ENCODE assay signal across 9 mouse cellular contexts in the genomic region with DNA sequence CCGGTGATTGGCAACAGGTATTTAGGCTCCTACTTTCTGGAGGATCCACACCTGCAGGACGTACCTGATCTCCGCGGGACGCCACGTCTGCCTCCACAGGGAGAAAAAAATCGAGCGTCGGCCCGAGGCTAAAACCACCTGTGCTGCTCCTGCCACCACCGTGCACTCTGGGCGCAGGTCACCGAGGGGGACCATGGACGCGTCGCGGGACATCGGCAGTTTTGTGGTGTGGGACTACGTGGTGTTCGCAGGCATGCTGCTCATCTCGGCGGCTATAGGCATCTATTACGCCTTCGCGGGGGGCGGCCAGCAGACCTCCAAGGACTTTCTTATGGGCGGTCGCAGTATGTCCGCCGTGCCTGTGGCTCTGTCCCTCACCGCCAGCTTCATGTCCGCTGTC. TPM values are rescaled to one million over a fixed set of nuclear protein-coding genes. Genes with fewer than 3 reads are reported as not detected.
A peak's percentile ranks its signal among the peaks of the same experiment; 100 is the strongest.
DNase-seq lines count a peak whose midpoint lies in the region; ATAC-seq and TF ChIP-seq lines count a peak whose summit lies in the region.
"Had no signal": no experiment of that assay in that cellular context is flagged by ENCODE, and none has a peak within 500 bp of the region (broad histone marks: within the 10 kb centered on the region; RNA-seq: fewer than 3 reads in every experiment).

No protein-coding gene starts in this region.

- no peak overlapping the region for H3K9ac ChIP-seq in limb, embryonic 12.5 days (replicated peaks)
- no peak overlapping the region for H3K9ac ChIP-seq in stomach, postnatal 0 days (ENCODE audit: low read length)

- peak overlapping the region; percentile 33 for H3K4me3 ChIP-seq in limb, embryonic 12.5 days (replicated peaks)
- peak overlapping the region; percentile 17; the same call in 1 of the 2 replicates for H3K4me3 ChIP-seq in stomach, postnatal 0 days (ENCODE audit: low read depth, low read length)

- TF ChIP-seq CTCF in stomach, postnatal 0 days (IDR thresholded peaks at IDR 0.05; ENCODE audit: low read depth): no peak

- H3K27ac ChIP-seq in limb, embryonic 12.5 days: no peak overlapping the region
- H3K27ac ChIP-seq in stomach, postnatal 0 days (replicated peaks): no peak overlapping the region

- TF ChIP-seq EP300 in stomach, postnatal 0 days (optimal IDR thresholded peaks at IDR 0.05): no peak

- H3K4me1 ChIP-seq in limb, embryonic 12.5 days (replicated peaks): peaks cover 9% of the 10 kb centered on the region
- H3K4me1 ChIP-seq in stomach, postnatal 0 days (replicated peaks; ENCODE audit: control insufficient read depth, insufficient read depth): no peaks in the 10 kb centered on the region

- peaks cover 48% of the 10 kb centered on the region for H3K27me3 ChIP-seq in limb, embryonic 12.5 days
- peaks cover 3% of the 10 kb centered on the region; the same call in 1 of the 2 replicates for H3K27me3 ChIP-seq in stomach, postnatal 0 days (ENCODE audit: control insufficient read depth, insufficient read depth, low read length)

- no peaks in the 10 kb centered on the region for H3K36me3 ChIP-seq in limb, embryonic 12.5 days
- H3K36me3 ChIP-seq in stomach, postnatal 0 days (ENCODE audit: control insufficient read depth, insufficient read depth, low read length): no peaks in the 10 kb centered on the region

- DNase-seq in embryo, embryonic 10 days (ENCODE audit: low spot score): peak; percentile 17
- DNase-seq in embryo, embryonic 9.5 days (ENCODE audit: extremely low spot score): no peak
- DNase-seq in retina, embryonic 14.5 days (ENCODE audit: low spot score): peak; percentile 2
- DNase-seq in retina, postnatal 1 day: no peak
- no peak for DNase-seq in stomach, postnatal 0 days (ENCODE audit: low spot score)
- no peak for DNase-seq in lung, postnatal 25 days (ENCODE audit: low spot score)
- DNase-seq in layer of hippocampus, adult 9-11 months: no peak
- DNase-seq: heart, adult 11 months had no signal

- peak; percentile 15; the same call in 1 of the 2 replicates for ATAC-seq in limb, embryonic 12.5 days (ENCODE audit: insufficient number of reproducible peaks, insufficient read depth, low FRiP score, low TSS enrichment, low read depth)
- ATAC-seq in stomach, postnatal 0 days (ENCODE audit: low FRiP score, low TSS enrichment): no peak

- 2% methylated on average over 32 of the region's 32 CpGs for WGBS in limb, embryonic 12.5 days
- WGBS in stomach, postnatal 0 days: 2% methylated on average over 32 of the region's 32 CpGs

- H3K4me2 ChIP-seq in limb, embryonic 12.5 days: peak overlapping the region; percentile 62
- H3K4me2 ChIP-seq in stomach, postnatal 0 days (replicated peaks; ENCODE audit: low read depth): peak overlapping the region; percentile 34

- H3K9me3 ChIP-seq in limb, embryonic 12.5 days: no peaks in the 10 kb centered on the region; the same call in 1 of the 2 replicates
- H3K9me3 ChIP-seq in stomach, postnatal 0 days (ENCODE audit: control insufficient read depth, low read length): no peaks in the 10 kb centered on the region

RNA-seq across cellular contexts. Expression of a gene that starts 0.3 kb away (rescaled TPM):
- 0.04 and 0.15 TPM in 2 replicates for polyA plus RNA-seq in limb, embryonic 12.5 days (2016; fragmentation: Nextera tagmentation; extraction: Ambion mirVana)
- polyA plus RNA-seq in stomach, postnatal 0 days (2015; fragmentation: Nextera tagmentation; extraction: Ambion mirVana): 0.07 and 0.23 TPM in 2 replicates

RNA-seq across cellular contexts. Expression of a gene that starts 59.5 kb away (rescaled TPM):
- 26.3 and 27.4 TPM in 2 replicates for polyA plus RNA-seq in limb, embryonic 12.5 days (2016; fragmentation: Nextera tagmentation; extraction: Ambion mirVana)
- polyA plus RNA-seq in stomach, postnatal 0 days (2015; fragmentation: Nextera tagmentation; extraction: Ambion mirVana): 4.7 and 5.0 TPM in 2 replicates

Comparison
In these comparisons a context has a peak if more than half of its experiments do, and no peak if none do; other contexts are left out.
1. DNase-seq: peak in embryo, embryonic 10 days (single experiment) and retina, embryonic 14.5 days (single experiment); none in embryo, embryonic 9.5 days (single experiment), retina, postnatal 1 day (single experiment), stomach, postnatal 0 days (single experiment), lung, postnatal 25 days (single experiment) and layer of hippocampus, adult 9-11 months (single experiment).